Mouse (Mus musculus) right cerebral cortex, adult 18-20 months (tissue): Measurements from ENCODE around the gene Nfam1.

Experiments used
- DNase-seq: peaks from one replicate; pipeline ENCODE4 v3.0.0; 2022; ENCODE audit warnings: mixed read lengths

Nfam1 gene

DNA sequence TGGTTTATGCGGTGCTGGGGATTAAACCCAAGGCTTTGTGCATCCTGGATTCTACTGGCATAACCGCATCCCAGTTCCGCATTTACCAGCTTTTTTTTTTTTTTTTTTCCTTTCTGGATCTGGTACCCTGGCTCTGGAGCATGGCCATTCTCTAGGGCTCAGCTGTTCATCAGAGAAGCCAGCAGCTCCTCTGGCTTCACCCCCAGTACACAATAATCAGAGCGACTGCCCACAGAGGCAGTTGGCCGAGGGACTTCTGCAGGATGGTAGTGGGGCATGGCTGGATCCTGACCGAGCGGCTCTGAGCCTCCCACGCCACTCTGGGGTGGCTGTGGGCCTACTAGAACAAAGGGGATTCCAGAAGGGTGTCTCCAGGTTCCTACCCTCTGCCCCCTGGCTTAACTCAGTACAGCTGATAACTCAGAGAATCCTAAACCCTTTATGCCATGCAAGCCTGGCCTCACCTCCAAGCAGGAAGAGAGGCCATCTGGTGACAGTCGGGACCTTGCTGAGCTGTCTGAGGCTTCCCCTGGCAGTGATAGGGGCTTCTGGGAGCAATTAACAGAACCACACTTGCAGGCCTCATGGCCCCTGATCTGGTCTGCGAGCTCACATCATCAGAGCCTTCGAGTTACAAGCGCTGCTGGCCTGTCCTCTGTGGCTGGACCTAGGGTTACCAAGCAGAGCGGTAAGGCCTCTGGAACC lies 40.9 kb downstream of the Nfam1 start:
- no peak for DNase-seq

DNA sequence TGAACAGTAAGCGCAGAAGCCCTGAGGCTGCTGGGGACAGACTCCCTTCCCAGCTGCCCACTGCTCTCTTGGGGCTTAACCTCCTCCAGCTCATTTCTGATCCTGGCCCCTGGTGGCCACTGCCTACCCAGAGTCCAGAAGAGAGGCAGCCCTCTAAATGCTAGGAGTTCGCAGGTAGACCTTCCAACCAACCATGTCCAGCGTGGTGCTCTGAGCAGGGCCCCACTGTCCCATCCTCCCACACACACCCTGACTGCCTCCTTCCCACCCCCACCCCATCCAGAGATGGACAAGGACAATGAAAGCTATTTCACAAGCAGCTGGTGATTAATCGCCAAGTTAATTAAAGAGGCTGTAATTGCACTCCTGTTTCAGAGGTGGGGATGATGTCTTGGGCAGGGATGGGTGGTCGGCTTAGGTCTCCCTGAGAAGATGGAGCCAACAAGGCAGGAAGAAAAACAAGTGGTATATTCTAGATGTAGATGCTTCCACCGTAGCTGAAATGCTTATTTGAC lies 43.9 kb downstream of the Nfam1 start:
- no peak for DNase-seq

DNA sequence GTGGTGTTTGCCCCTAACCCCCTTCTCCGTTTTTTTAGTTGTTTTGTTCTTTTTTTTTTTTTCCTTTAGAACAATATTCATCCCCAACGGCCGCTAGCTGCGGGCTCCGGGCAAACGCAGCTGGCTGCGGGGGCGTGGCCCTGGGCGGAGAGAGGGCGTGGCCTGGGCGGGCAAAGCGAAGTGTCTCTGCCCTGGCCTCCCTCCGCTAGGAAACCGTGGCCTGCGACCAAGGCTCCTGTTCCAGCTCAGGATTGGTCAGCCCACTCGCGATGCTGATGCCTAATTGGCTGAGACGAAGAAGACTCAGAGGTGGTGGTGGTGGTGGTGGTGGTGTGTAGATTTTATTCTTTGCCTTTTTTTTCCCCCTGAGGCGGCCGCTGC lies 45.4 kb downstream of the Nfam1 start, which contains the start of gene Tcf20:
TSS of gene Tcf20 (minus strand) at position 141 of the 381 bp plus-strand sequence.
- DNase-seq: peak; percentile 96

DNA sequence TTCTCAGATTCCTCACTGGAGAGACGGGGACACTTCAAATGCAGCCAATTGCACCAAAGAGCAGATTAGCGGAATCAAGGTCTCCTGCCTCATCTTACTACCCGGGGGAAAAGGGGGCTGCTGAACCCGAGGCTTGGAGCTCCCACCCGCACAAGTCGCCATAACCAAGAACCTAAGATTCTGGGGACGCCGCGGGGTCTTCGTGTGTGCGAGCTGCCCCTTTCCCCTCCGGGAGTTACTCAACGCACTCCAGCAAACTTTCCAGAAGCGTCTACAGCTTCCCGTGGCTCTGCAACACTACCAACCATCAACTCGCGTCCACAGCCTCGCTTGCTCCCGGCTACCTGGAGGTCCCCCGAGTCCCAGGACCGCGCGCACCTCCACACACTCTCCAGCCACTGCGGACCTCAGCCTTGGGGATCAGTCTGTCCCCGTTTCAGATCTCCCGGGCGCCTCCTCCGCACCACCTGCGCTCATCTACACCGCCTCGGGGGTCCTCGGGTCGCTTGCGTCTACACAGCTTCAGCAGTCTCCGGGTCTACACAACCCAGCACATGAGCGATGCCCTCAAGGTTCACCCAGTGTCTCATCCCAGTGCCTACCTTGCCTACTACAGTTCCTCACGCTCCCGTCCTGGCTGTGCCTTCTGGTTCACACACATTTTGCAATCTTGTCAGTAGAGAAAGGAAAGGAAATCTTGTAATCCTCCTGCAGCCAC lies 45.9 kb downstream of the Nfam1 start:
- DNase-seq: no peak

DNA sequence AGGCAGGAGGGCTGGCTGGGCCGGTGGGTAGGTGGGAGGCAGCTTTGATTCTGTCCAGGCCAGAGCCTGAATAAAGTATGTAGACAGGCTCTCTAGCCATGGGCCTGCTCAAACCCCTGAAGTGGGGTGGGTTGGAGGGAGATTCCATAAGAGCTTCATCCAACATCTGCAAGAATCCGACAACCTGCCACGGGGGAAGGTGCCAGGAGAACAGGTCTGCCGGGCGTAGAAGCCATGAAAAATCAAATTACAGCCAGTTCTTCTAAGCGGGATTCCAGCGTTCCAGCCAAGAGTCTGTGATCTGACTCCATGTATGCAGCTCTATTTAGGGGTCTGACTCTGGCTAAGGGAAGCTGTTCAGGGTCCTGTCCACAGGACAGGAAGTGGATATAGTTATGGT lies 48.5 kb downstream of the Nfam1 start:
- DNase-seq: no peak

DNA sequence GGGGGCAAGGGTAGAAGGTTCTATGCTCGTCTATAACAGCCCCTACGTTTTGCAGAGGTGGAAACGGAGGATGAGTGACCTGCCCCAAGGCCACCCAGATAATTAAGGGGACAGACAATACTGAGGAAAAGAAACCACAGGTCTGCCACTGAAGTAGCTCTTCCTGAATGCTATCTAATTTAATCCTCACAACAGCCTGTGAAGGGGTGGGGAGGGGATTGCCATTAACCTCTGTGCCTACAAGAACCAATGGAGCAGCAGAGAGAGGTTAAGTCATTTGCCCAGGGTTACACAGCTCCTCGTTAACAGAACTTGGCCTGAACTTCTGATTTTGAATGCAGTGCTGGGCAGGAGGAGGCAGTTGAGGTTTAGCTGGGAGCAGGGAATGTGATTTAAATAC lies 49.0 kb downstream of the Nfam1 start:
- DNase-seq: no peak

DNA sequence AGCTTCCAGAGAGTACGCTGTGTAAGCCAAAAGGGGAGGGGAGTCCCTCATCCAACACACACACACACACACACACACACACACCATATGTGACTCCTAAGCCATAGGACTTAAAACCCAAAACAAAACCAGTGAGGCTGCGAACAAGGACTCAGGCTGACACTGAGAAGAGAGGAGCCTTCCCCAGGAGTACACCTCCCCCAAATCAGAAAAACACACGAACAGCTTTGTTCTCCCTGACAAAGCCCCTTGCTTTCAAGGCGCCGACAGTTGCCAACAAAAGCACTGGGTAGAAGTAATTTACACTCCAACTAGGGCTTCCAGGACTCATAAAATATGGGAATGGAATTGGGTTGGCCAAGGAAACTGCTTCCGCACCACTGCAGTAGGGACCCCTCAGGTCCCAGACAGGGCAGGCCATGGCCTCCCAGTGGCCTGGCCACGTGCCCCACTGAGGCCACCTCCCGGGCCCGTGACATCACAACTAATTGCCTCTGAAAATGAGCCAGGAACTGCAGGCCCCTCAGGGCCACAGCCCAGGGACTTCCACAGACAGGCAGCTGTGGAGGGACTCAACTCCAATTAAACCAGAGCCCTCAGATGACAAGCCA lies 49.6 kb downstream of the Nfam1 start:
- no peak for DNase-seq

DNA sequence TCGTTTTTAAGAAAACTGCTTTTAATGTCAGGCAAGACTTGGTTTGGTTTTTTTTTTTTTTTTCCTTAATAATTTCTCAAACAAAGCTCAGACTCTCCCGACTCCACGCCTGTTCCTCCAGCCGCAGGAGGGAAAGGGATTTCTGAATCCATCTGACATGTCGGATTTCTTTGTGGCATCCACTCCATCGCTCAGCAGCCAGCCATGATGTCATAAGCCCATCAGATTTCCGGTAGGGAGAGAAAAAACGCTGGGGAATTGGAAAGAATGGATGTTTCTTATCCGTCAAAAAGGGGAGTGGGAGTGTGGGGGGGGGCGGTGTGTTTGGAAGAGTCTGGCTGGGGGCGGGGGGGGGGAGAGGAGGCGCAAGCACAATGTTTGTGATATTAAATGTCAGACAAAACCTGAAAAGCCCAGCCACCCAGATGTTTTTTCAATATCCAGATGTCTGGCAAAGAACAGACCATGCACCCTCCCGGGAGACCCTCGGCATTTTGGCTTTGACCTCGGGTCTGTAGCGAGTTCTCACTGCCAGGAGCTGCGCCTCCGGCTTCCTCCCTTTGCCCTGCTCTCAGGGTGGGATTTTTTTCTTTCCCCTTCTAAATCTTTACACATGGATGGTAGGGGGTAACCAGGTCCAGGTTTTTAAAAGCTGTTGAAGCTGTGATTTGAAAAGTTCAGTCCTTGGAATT lies 50.2 kb downstream of the Nfam1 start:
- no peak for DNase-seq

DNA sequence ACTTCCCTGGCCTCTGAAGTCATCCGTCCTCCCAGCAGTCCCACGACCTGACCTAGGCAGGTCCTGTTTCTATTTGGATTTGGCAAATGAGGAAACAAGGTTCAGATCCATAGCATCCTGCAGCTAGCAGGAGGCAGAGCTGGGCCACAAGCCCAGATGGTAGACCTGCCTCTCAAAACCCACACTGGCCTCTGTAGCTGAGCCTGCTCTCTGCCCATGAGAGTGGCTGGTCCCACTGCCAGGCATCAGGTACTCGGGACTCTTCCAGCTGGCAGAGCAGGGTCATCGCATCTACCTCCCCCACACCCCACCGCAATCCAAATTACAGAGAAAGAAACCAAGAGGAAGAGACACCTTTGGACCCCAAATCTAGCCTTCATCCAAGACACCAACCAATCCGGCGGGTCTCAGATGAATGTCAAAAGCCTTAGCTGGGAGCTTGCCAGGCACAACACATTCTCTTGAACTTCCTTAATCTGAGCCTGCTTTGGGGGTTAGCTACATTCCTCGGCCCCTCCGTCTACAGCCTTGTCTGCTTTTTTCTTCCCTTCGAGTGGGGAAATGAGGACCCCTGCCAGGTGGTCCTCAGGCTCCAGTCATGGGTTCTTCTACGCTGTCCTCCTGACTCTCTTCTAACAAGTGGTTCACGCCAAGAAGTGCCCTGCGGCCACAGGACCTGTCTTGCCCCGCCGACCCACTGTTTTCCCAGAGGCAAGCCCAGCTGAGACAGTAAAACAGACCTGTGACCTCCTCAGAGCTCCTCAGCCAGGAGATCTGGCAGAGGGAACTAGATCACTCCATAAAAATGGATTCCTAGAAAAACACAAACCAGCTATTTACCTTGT lies 51.2 kb downstream of the Nfam1 start:
- DNase-seq: no peak

DNA sequence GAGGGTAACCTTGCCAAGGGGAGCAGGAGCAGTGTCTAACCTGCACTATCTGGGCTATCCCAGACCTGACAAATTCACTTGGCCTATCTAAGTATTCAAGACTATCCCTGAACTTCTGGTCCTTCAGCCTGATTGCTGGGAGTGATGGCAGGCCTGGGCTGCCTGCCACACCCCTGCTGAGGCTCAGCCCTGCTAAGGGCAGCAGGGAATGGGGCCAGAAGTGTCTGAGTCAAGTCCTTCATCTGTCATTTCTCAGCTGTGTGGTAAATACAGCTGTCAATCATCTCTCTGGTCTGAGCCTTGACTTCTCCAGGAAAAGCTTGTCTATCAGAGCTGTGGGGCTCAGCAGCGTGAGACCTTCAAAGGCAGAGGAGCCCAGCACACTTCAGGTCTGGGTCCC lies 53.6 kb downstream of the Nfam1 start:
- no peak for DNase-seq

DNA sequence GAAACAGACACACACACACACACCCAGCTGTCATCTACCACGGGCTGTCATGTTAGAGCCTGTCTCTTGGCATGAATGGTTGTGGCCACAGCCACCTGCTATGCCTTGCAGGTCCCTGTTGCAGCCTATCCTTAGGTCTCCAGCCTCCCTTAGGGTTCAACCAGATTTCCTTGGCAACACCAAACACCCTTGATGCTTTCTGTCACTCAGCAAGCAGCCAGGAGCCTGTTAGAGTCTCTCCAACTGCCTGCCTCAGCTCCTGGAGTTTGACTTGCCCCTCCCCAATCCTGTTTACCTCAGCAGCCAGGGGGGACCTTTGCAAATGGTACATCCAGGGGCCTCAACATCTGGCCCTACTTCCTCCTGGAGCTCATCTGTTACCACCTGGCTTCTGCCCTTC lies 58.6 kb downstream of the Nfam1 start:
- no peak for DNase-seq

DNA sequence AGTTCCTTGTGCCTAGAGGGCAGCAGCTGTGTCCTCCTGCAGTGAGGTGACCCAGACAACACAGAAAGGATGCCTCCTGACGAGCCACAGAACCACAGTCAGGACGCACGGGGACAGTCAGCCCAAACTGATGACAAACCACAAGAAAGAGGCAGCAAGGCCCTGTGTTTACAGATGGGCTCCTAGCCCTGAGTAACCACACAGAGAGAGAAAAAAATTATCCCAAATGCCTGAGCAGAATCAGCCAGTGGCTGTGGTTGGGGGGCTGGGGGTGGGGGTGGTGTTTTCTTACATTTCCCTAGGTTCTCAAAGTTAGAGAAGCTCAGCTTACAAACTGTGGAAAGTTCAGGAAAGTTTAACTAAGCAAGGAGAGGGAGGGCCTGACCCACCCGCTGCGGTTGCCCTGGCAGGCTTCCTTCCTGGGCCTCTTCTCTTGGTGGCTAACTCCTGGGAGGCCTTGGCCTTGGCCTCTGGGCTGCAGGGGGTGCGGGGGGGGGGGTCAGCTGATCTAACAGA lies 63.8 kb downstream of the Nfam1 start:
- DNase-seq: no peak

DNA sequence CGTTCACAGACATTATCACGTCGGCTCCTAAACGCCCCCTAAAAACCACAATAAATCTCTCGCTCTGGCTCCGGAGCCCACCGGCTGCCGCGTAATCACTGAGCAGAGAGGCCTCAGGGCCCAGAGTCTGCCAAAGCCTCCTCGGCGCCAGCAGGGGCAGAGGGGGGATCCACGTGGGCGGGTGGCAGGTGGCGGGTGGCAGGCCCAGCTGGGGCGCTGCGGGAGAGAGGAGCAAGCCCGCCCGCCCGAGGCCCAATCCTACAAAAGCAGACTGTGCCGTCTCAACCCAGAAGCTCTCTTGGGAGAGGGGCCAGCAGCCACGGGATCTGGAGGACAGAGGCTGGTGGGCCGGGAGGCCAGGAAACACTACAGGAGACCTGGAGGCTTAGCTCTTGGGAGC lies 64.7 kb downstream of the Nfam1 start:
- DNase-seq: no peak

DNA sequence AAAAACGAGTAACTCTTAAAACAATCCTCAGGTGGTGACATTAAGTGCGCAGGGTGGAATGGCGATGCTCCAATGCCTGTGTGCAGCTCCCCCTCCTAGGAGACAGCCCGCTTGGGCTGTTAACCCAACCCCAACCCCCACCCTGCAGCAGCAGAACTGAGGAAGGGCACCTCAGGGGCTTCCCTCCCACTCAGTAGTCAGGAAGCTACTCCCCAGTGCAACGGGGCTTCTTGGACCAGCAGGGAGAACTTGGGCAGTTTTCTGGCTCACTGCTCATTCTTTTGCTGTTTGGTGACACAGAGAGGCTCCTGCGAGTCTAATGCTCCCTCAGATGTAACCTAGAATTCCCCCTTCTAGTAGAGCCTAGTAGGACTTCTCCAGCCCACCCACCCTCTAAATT lies 65.2 kb downstream of the Nfam1 start:
- DNase-seq: no peak

DNA sequence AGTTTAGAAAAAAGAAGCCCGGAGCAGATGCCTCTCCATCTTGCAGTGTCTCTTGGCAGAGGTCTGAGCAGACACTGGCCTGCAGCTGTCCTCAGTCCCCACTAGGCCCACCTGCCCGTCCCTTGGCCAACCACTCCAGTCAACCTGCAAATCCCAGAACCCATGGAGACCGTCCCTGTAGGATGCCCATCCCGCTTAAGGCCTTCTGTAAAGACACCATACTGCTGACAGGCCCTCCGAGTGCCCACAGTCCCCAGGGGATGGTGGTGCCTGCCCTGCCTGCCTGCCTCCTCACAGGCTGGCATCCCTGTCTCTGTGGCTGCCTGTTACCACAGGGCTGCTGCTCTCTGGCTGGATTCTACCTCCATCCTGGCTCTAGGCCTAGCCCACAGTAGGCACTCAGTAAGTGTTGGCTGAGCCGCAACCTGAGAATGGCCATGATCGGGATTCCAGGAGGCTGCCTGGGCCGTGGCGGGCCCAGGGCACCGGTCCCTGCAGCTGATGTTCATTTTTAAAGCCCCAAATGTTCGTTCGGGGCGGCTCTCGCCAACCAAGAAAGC lies 68.8 kb downstream of the Nfam1 start:
- no peak for DNase-seq

DNA sequence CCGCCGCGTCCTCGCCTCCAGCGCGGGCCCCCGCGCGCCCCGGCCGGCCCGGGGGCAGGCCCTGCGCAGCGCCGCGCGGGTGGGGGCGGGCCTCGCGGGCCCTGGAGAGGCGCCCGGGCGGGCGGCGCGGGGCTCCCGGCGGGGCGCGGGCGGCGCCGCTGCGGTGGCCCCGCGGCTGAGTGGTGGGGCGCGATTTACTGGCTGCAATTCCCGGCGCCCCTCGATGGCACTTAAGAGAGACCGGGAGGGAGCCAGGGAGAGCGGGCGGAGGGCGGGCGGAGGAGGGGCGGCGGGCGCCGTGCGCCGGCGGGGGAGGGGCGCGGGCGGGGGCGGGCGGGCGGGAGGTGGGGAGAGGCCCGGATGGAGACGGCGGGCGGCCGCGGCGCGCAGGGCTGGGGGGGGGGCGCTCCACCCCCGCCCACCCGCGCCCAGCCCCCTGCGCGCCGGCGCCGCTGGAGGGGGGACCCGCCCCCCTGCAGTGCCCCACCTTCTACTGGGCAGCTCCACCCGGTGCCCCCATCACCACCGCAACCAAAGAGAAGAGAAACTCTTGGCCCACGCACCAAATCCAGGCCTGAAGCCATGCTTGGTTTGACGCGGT lies 69.5 kb downstream of the Nfam1 start:
- no peak for DNase-seq

DNA sequence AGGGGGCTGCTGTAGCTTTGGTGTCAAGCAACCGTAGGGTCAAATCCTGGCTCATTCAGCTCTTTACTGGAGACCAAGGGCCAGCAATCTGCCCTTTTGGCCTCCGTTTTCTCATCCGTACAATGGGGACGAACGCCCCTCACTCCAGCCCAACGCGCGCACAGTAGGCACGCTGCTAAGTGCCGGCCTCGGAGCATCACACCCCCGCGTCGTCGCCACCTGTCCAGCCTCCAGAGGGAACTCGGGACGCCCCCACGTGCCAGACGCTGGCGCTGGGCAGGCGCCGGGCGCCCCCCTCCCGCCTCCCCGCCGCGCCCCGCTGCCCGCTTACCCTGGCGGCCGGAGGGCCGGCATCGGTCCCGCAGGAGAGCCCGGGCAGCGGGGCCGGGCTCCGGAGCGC lies 70.0 kb downstream of the Nfam1 start:
- DNase-seq: no peak

DNA sequence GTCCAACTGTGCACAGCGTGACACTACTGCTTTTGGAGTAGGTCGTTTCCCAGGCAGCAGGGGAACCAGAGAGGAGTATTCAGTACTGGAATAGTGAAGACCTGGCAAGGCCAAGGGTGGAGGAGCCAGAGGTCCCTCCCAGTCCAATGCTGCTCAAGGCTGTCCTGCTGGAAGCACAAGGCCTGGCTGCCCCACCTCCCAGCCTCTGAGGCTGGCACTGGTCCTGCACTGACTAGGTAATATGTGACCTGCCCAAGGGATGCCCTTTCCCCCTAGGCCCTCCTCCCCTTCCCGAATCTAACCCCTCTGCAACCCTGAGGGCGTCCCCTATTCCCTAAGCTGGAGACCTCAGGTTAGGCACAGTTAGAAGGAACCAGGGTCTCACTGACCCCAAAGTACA lies 70.6 kb downstream of the Nfam1 start:
- no peak for DNase-seq

DNA sequence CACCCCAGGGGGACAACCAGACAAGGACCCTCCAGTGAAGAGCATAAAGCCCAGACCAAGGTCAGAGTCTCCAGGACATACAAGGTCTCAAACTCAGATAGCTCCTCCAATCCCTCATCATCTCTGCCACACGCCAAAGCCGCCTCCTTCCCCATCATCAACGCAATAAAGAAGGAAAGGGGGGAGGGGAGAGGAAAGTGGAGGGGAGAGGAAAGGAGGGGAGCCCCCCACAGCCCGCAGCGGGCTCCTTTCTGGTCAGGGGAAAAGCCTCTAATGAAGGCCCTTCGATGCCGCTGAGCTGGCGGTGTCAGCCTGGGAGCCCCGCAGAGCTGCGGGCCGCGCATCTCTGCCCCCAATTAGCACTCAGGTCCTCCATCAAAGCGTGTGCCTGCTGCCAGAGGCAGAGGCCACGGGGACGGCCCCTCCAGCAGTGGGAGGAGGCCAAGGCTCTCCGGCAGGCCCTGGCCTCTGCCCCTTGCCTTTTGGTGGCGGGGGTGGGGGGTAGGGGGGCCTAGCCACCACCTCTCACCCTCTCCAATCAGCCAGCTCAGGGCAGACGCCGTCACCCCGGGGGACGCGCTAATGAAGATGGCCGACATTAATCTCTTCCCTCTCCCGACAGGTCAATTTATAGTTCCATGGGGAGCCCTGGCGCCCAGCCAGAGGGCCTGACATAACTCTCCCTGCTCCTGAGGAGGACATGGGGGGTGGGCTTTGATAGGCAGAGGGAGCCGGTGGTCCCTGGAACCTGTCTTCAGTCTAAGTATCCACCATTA lies 72.1 kb downstream of the Nfam1 start:
- DNase-seq: no peak

DNA sequence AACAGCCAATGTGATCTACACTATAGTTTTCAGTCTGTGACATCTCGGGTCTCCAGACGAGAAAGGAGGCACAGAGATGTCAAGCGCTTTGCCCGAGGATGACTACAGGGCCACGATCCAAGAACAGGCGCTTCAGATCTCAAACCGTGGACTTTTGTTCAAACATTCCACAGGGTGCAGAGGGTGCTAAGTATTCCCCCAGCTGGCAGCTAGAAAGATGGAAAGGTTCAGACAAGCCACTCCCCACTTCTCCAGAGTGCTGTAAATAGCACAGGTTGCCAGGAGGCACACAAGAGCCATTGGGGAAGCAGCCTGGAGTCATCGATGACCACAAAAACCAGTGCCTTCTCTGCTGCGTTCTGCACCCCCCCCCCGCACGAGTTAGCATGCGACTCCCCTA lies 74.0 kb downstream of the Nfam1 start:
- no peak for DNase-seq

DNA sequence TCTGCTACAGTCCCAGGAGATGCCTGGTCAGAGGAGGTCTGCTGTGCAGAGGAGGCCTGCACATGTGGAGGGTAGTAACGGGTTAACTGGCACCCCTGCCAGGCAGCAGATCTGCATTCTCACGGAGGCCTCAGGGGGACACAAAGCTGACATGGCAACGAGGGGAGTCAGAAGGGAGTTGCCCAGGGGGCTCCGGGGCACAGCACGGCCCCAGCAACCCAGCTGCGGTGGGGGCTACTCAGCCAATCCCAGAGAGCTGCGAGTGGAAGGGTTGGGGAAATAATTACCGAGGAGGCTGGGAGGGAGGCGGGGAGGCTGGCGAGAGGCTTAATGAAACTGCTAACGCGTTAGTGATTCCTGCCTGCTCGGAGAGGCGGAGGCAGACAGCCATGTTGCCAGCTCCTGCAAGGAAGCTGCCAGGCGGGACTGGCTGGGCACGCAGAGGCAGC lies 74.8 kb downstream of the Nfam1 start:
- DNase-seq: peak; percentile 77
